Mouse (Mus musculus): Measurements from ENCODE around the gene Abca2.
A peak's percentile ranks its signal among the peaks of the same experiment; 100 is the strongest.

The Abca2 gene

DNA sequence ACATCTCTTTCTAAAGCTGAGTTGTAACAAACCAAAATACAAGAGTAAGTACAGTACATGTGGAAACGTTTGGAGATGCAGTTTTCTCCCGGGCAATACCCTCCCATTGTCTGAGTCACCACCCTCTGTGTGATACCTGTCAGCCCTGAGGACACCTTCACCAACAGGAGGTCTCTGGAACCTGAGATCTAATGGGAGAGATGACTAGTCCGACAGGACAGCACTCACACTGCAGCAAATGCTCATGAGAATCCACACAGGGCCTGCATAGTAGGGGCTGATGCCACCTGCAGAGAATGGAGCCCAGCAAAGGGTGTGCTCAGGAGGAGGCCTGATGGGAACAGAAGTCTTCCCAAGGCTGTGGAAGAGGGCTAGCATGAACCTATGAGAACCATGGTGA is 32.9 kb downstream of the Abca2 start:
- DNase-seq, result no peak

GRCm38 (mm10) chr2:25463630-25464029 is 35.1 kb downstream of the Abca2 start:
- peak; percentile 76 for DNase-seq

- DNase-seq, result no peak
Measured at GRCm38 (mm10) chr2:25465256-25465655, 36.8 kb downstream of the Abca2 start.

DNA sequence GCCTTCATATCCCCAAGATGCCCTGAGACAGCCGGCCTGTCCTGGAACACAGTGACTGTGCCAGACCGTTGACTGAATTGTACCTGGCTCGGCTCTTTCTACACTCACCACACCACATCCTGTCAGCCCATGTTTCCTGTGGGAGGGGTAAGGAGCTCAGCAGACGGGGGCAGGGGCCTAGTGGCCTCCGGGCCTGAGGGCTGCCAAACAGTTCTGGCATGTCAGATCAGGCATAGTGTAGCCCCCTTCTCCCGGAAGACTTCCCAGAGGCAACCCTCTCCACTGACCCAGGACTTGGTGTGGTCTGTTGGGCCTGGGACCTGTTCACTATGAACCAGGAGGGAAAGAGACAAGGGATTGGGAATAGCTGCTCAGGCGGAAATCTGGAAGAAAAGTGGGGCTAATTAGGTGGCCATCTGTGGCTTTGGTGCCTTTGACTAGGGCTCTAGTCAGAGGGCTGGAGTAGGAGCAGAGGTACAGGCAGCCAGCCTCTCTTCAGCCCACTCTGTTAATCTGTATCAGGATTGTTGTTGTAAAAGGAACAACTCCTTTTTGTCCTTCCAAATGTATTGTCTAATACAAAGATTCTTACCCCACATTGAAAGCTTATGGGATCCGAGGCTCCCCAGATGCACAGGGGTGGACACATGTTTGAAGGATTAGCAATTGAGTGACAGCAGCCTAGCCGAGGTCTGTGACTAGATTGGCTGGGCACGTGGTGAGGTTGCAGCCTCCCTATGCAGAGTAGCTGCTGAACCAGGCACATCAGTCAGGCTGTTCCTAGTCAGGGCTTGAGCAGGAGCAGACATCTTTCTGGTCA is 37.5 kb downstream of the Abca2 start:
- DNase-seq, result peak; percentile 68

DNA sequence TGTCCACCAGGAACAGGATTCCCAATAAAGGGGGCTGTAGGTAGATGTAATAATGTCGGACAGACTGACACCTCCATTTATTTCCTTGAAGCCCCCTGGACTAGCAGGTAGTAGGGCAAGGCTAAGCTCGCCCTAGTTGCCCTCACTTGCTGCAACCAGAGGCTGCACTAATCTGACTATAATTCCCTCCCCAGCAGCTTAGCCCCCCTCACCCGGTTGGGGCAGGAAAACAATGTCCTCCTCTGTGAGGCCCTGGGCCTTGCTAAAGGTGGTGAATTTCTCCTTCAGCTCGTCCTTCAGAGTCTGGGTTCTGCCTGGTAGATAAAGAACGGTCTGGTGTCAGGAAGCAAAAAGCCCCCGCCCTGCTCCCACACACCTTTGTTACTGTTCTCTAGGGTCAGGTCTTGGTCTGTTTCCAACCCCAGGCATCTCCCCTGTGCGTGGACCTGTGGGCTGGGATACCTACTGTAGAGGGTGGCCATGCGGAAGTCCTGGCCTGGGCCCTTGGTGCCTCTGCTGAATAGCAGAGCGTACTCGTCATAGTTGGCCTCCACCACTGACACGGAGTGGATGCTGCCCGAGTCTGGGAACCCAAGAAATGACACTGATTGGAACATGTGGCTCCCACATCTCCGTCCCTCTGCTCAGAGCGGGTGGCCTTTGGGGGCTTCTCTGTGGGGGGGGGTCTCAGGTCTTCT is 39.3 kb downstream of the Abca2 start:
- DNase-seq, result no peak

DNA sequence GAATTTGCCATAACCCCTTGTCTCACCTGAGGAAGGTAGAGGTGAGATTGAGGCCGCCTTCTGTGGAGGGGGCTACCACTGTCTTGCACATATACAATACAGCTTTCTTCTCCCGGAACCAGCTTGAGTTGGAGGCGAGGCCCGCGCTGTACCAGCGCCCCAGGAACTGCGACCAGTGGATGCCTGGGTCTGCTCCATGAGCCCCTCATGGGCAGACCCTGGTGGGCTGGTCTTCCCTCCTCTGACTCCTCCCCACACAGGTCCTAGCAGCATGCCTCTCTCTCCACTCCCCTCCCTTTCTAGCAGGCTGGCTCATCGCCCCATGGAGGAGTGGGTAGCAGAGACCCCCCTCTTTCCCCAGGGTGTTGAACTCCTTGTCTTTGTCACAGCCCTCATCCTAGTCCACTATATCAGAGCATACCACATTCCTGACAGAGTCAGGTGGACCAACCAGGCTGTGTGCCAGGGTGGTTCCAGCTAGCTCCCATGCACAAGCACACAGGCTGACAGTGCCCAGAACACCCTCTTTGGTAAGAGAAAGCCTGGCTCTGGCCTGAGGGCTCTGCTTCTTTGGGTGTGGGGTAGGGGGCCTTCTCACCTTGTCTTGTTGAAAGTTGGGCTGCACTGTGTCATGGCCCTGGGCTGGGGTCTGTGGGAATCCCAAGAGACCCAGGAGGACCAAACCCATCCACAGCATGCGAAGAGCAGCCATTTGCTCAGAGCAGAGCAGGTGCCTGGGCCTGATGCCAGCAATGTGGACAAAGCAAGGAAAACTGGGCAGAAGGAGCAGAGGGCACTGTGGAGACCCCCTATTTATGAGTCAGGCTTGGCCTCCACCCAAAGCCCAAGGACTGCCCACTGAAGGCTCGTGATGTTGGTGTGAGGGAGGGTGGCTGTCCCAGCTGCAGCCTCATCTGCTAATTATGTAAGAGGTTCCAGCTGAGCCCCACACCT is 40.7 kb downstream of the Abca2 start:
- peak; percentile 81 for DNase-seq

DNA sequence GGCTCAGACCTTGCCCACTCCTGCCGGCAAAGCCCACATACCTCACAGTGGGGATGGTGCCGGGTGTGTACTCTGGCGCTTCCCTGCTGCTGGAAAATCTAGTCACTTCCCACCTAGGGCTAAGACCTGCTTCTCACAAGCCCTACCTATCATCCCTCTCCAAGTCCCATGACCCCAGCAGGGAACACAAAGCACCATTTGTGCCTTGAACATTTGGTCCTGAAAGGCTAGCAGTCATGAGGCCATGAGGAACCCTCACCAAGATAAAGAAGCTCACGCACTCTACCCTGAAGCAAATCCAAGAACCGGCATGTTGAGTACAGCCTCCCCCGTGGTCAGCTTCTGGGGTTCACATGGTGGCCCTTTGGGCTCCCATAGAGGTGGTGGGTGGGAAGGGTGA is 41.5 kb downstream of the Abca2 start, which contains the start of gene Ptgds:
Gene Ptgds, minus strand, starts transcription at position 78 of the 400 bp plus-strand sequence.
- DNase-seq, result peak; percentile 53

GRCm38 (mm10) chr2:25472550-25472949 is 44.0 kb downstream of the Abca2 start:
- no peak for DNase-seq

GRCm38 (mm10) chr2:25477541-25477940 is 49.0 kb downstream of the Abca2 start:
- peak; percentile 66 for DNase-seq

- peak; percentile 99 for DNase-seq
Measured at GRCm38 (mm10) chr2:25477967-25478675, 49.6 kb downstream of the Abca2 start.

- DNase-seq, result no peak
Measured at GRCm38 (mm10) chr2:25479551-25480311, 51.2 kb downstream of the Abca2 start.

GRCm38 (mm10) chr2:25480541-25480940 is 52.0 kb downstream of the Abca2 start:
- no peak for DNase-seq

DNA sequence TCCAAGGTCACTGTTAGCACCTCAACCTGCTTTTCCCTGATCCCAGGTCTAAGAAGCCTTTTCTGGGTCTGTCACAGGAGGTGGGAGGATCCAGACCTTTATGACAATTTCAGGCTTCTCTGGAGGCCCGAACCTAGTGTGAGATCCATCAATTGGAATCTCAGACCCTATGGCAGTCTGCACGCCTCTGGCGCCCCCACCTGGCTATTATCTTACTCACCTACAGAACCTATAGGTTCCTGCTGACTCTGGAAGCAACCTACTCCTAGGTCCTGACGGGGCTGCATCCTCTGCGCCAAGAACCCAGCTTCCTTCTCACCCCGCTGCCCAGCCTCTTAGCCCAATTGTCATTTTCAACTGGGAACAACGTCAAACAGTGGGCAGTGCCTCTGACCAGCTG is 54.5 kb downstream of the Abca2 start:
- DNase-seq, result peak; percentile 74

DNA sequence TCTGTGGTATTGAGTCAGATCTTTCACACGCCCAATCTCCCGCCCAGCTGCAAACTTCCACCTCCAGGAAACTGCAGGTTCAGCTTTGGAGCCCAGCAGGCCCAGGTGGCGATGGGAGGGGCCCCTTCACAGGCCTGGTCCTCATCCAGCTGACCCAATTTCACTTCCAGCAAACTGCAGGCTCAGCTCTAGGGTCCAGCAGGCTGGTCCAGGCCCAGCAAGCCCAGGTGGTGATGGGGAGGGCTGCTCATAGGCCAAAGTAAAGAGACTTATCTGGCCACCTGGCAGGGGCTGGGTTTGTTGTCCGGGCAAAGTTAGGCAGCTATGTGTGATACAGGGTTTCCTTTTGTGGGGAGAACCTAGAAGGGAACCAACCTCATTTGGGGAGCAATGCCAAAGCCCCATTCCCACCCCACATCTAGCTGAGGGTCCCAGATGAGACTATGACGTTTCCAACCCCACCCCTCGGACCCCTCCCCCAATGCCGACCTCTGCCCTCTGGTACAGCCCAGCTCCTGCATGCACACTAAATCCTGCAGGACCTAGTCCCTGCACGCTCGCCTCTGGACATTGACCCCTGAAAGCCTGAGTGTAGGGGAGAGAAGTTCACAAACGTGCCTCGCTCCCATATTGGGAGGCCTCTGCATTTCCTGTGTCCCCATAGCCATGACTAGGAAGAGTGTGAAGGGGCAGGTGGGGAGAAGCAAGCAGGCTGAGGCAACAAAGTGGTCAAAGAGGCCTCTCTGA is 56.6 kb downstream of the Abca2 start:
- peak; percentile 98 for DNase-seq

- DNase-seq, result no peak
Measured at GRCm38 (mm10) chr2:25487965-25488670, 59.6 kb downstream of the Abca2 start.

GRCm38 (mm10) chr2:25488671-25489068 is 60.2 kb downstream of the Abca2 start:
- peak; percentile 68 for DNase-seq

DNA sequence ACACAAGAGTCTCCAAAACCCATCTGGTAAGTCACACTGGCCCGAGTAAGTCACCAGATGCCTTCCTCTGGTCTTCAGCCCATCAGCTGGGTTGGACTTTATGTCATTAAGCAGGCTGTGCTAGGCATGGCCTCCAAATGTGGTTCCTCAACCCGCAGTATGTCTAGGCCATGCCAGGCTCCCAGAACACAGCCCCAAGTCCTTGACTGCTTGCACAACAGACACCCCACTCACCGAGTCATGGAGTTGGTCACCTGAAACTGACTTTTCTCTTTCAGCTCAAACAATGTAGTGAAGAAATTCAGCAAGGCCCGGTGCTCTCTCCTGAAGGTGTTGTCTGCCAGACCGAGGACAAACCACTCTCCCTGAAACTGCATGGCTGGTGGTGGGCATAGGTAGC is 64.5 kb downstream of the Abca2 start:
- no peak for DNase-seq

GRCm38 (mm10) chr2:25493476-25493961 is 65.0 kb downstream of the Abca2 start, which contains the start of gene Lcn12:
Gene Lcn12 (minus strand): TSS chr2:25493911.
- peak; percentile 83 for DNase-seq

GRCm38 (mm10) chr2:25496462-25496861 is 68.0 kb downstream of the Abca2 start:
- DNase-seq, result peak; percentile 71
